Mouse (Mus musculus) olfactory bulb, adult 2 months (tissue): ENCODE results near the gene Exosc5. TPM values are rescaled to one million over a fixed set of nuclear protein-coding genes. Genes with fewer than 3 reads are reported as not detected.
A peak's percentile ranks its signal among the peaks of the same experiment; 100 is the strongest.

Experiments
- H3K27ac ChIP-seq: fragments of 200-500 bp; 2 replicates; pipeline ENCODE4 v1.5.1; 2012; ENCODE audit warnings: low read depth, low read length; ENCODE audit not compliant: insufficient read depth
- H3K4me1 ChIP-seq: fragments of 200-500 bp; 2 replicates; pipeline ENCODE4 v1.6.1; 2012; ENCODE audit warnings: low read length; ENCODE audit not compliant: control insufficient read depth, insufficient read depth
- H3K4me3 ChIP-seq: fragments of 200-500 bp; 2 replicates; pipeline ENCODE4 v1.5.1; 2012; ENCODE audit warnings: mild to moderate bottlenecking, low read depth, low read length, moderate library complexity; ENCODE audit not compliant: insufficient read depth
- CTCF ChIP-seq: fragments of 200-500 bp; IDR thresholded peaks from 2 replicates; pipeline ENCODE4 v1.5.1; 2012; ENCODE audit warnings: low read depth, mild to moderate bottlenecking, low read length, moderate library complexity; ENCODE audit not compliant: insufficient read depth
- POLR2A ChIP-seq: fragments of 200-500 bp; IDR thresholded peaks from 2 replicates; pipeline ENCODE4 v1.6.1; 2012; ENCODE audit warnings: mild to moderate bottlenecking, low read depth, low read length, moderate library complexity; ENCODE audit not compliant: insufficient read depth
- WGBS: fragments of 180-500 bp; shearing (Covaris S2); methylation state at CpG from one replicate; pipeline ENCODE4 v1.1.7; 2018; 5-methylcytosine and 5-hydroxymethylcytosine counted together
- polyA plus RNA-seq: library from polyadenylated mRNA; stranded (reverse); fragments of >200 nt; gene quantifications from 2 replicates; pipeline ENCODE4 v1.2.4, GENCODE M21; 2012; ENCODE audit warnings: low replicate concordance; ENCODE audit not compliant: missing spikeins, insufficient read depth, insufficient read length

The Exosc5 gene
- polyA plus RNA-seq, 1 experiment: not detected

GRCm38 (mm10) chr7:25707581-25708292, 48.8 kb downstream of the Exosc5 start:
- H3K4me3 ChIP-seq: no peak overlapping the region
- peaks cover 45% of the 10 kb centered on the region for H3K4me1 ChIP-seq
- no peak overlapping the region for H3K27ac ChIP-seq
- WGBS: 65% methylated on average over 15 of the region's 15 CpGs
- TF ChIP-seq POLR2A (no peak), CTCF (no peak)

GRCm38 (mm10) chr7:25709961-25710360, 51.0 kb downstream of the Exosc5 start:
- 11% methylated on average over 12 of the region's 12 CpGs for WGBS
- no peak overlapping the region for H3K4me3 ChIP-seq
- peaks cover 49% of the 10 kb centered on the region for H3K4me1 ChIP-seq
- TF ChIP-seq POLR2A: no peak
- TF ChIP-seq CTCF: no peak
- no peak overlapping the region for H3K27ac ChIP-seq

GRCm38 (mm10) chr7:25710519-25711130, 51.7 kb downstream of the Exosc5 start:
- peaks cover 47% of the 10 kb centered on the region for H3K4me1 ChIP-seq
- TF ChIP-seq POLR2A (no peak), CTCF (no peak)
- 11% methylated on average over 6 of the region's 7 CpGs for WGBS
- H3K27ac ChIP-seq: no peak overlapping the region
- no peak overlapping the region for H3K4me3 ChIP-seq

- TF ChIP-seq CTCF (no peak), POLR2A (no peak)
- Histone ChIP-seq H3K4me1 (peaks cover 45% of the 10 kb centered on the region), H3K4me3 (no peak overlapping the region), H3K27ac (no peak overlapping the region)
- 64% methylated on average over 5 of the region's 5 CpGs for WGBS
Observed at GRCm38 (mm10) chr7:25711165-25711564, 52.2 kb downstream of the Exosc5 start.

GRCm38 (mm10) chr7:25711731-25712197, 52.8 kb downstream of the Exosc5 start:
- TF ChIP-seq POLR2A (no peak), CTCF (no peak)
- 20% methylated on average over 7 of the region's 7 CpGs for WGBS
- H3K4me1 ChIP-seq: peaks cover 45% of the 10 kb centered on the region
- H3K4me3 ChIP-seq: no peak overlapping the region
- peak overlapping the region; percentile 71 for H3K27ac ChIP-seq

- WGBS: 89% methylated on average over 9 of the region's 9 CpGs
- TF ChIP-seq CTCF: no peak
- no peak overlapping the region for H3K4me3 ChIP-seq
- H3K27ac ChIP-seq: no peak overlapping the region
- peaks cover 41% of the 10 kb centered on the region for H3K4me1 ChIP-seq
Observed at GRCm38 (mm10) chr7:25712801-25713200, 53.8 kb downstream of the Exosc5 start.

GRCm38 (mm10) chr7:25714581-25714980, 55.6 kb downstream of the Exosc5 start:
- WGBS: 86% methylated on average over 8 of the region's 8 CpGs
- Histone ChIP-seq H3K4me3 (no peak overlapping the region), H3K4me1 (peaks cover 41% of the 10 kb centered on the region), H3K27ac (no peak overlapping the region)
- no peak for TF ChIP-seq POLR2A
- no peak for TF ChIP-seq CTCF

GRCm38 (mm10) chr7:25715731-25716271, 56.8 kb downstream of the Exosc5 start:
- 95% methylated on average over 22 of the region's 22 CpGs for WGBS
- H3K27ac ChIP-seq: no peak overlapping the region
- H3K4me1 ChIP-seq: peaks cover 31% of the 10 kb centered on the region

GRCm38 (mm10) chr7:25717478-25717877, 58.5 kb downstream of the Exosc5 start:
- 88% methylated on average over 3 of the region's 3 CpGs for WGBS
- Histone ChIP-seq H3K4me3 (no peak overlapping the region), H3K27ac (no peak overlapping the region), H3K4me1 (peaks cover 15% of the 10 kb centered on the region)
- no peak for TF ChIP-seq POLR2A
- TF ChIP-seq CTCF: no peak

More at GRCm38 (mm10) chr7:25715731-25716271, 56.8 kb downstream of the Exosc5 start:
- no peak overlapping the region for H3K4me3 ChIP-seq
- TF ChIP-seq POLR2A: no peak
- no peak for TF ChIP-seq CTCF
